Mouse (Mus musculus) cerebellum, adult 2 months (tissue): ENCODE data around the gene Plin4. TPM values are rescaled to one million over a fixed set of nuclear protein-coding genes. Genes with fewer than 3 reads are reported as not detected.
A peak's percentile ranks its signal among the peaks of the same experiment; 100 is the strongest.
"Not testable (repeated sequence)": the region's sequence is repeated elsewhere in the genome, so short reads cannot be mapped to it uniquely, and the experiment has no call there.

Experiments
- DNase-seq, 2 experiments: peaks; one replicate each; pipeline ENCODE4 v3.0.0; 2021
- H3K27ac ChIP-seq: fragments of 200-500 bp; 2 replicates; pipeline ENCODE4 v1.5.1; 2012; ENCODE audit warnings: low read length, control low read depth, inconsistent platforms; ENCODE audit not compliant: insufficient read depth
- H3K27me3 ChIP-seq: fragments of 200-500 bp; 2 replicates; pipeline ENCODE4 v1.6.1; 2012; ENCODE audit warnings: inconsistent platforms, mild to moderate bottlenecking, low read length, moderate library complexity; ENCODE audit not compliant: control insufficient read depth, insufficient read depth
- H3K4me1 ChIP-seq: fragments of 200-500 bp; 2 replicates; pipeline ENCODE4 v1.6.1; 2011; ENCODE audit warnings: low read length; ENCODE audit not compliant: control insufficient read depth, insufficient read depth
- H3K4me3 ChIP-seq: fragments of 200-500 bp; replicated peaks from 2 replicates; pipeline ENCODE3; 2011; ENCODE audit warnings: mild to moderate bottlenecking, low read depth, low read length, control low read depth; ENCODE audit not compliant: insufficient read depth
- CTCF ChIP-seq: fragments of 200-500 bp; IDR thresholded peaks from 2 replicates; pipeline ENCODE4 v1.5.1; 2011; ENCODE audit warnings: low read depth, mild to moderate bottlenecking, control low read depth, low read length, moderate library complexity, borderline replicate concordance; ENCODE audit not compliant: insufficient read depth
- POLR2A ChIP-seq: fragments of 200-500 bp; IDR thresholded peaks from 2 replicates; pipeline ENCODE4 v1.6.1; 2011; ENCODE audit warnings: low read length, control low read depth, borderline replicate concordance; ENCODE audit not compliant: insufficient read depth
- WGBS: fragments of 180-500 bp; shearing (Covaris S2); methylation state at CpG from one replicate; pipeline ENCODE4 v1.1.7; 2018; 5-methylcytosine and 5-hydroxymethylcytosine counted together
- polyA plus RNA-seq: library from polyadenylated mRNA; depleted of rRNA; stranded (reverse); fragments of >200 nt; gene quantifications from 2 replicates; pipeline ENCODE4 v1.2.3, GENCODE M21; 2012

Plin4 gene
- polyA plus RNA-seq, 1 experiment: 1.1 TPM

- Histone ChIP-seq H3K27me3 (no peaks in the 10 kb centered on the region), H3K4me1 (no peaks in the 10 kb centered on the region; the same call in 1 of the 2 replicates), H3K4me3 (no peak overlapping the region), H3K27ac (no peak overlapping the region)
- TF ChIP-seq POLR2A: no peak
- no peak for TF ChIP-seq CTCF
- WGBS: 63% methylated on average over 5 of the region's 5 CpGs
- no peak for DNase-seq
These were observed 37.4 kb downstream of the Plin4 start for GRCm38 (mm10) chr17:56072243-56072642.

GRCm38 (mm10) chr17:56071126-56071525, 38.5 kb downstream of the Plin4 start:
- TF ChIP-seq POLR2A: no peak
- TF ChIP-seq CTCF: no peak
- DNase-seq: no peak

DNA sequence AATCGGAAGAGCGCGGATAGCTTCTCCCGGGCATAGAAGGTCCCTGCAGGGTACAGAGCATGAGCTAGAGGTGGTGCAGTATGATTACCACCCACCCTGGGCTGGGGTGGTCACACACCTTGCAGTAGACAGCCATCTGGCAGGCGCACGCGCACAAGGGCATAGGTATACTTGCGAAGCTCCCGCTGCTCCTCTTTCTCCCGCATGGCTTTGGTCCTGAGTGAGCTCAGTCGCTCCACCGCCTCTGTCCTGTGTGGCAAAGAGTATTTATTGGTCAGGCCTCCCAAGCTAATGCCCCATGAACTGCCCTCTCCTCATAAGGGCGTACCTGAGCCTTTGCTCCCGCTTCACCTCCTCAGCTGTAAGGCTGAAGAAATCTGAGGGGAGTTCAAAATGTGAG, 40.5 kb downstream of the Plin4 start:
- WGBS: 92% methylated on average over 14 of the region's 14 CpGs
- no peak overlapping the region for H3K4me3 ChIP-seq
- no peaks in the 10 kb centered on the region for H3K27me3 ChIP-seq
- TF ChIP-seq POLR2A (no peak), CTCF (no peak)
- no peak overlapping the region for H3K27ac ChIP-seq
- no peak for DNase-seq
- no peaks in the 10 kb centered on the region; the same call in 1 of the 2 replicates for H3K4me1 ChIP-seq

More at GRCm38 (mm10) chr17:56071126-56071525, 38.5 kb downstream of the Plin4 start:
- no peak overlapping the region for H3K27ac ChIP-seq
- H3K4me1 ChIP-seq: no peaks in the 10 kb centered on the region; the same call in 1 of the 2 replicates
- H3K4me3 ChIP-seq: no peak overlapping the region
- H3K27me3 ChIP-seq: no peaks in the 10 kb centered on the region

- no peak for TF ChIP-seq POLR2A
- no peak for TF ChIP-seq CTCF
- H3K4me3 ChIP-seq: no peak overlapping the region
- no peaks in the 10 kb centered on the region for H3K4me1 ChIP-seq
- no peaks in the 10 kb centered on the region for H3K27me3 ChIP-seq
- H3K27ac ChIP-seq: no peak overlapping the region
- no peak for DNase-seq
These were observed 43.2 kb downstream of the Plin4 start for GRCm38 (mm10) chr17:56066451-56066850.

GRCm38 (mm10) chr17:56065715-56066114, 43.9 kb downstream of the Plin4 start:
- not testable (repeated sequence) for H3K27me3 ChIP-seq, H3K4me1 ChIP-seq, H3K4me3 ChIP-seq, H3K27ac ChIP-seq, DNase-seq
- WGBS: 74% methylated on average over 6 of the region's 6 CpGs

- 82% methylated on average over 7 of the region's 7 CpGs for WGBS
- DNase-seq: no peak
These were observed 47.5 kb downstream of the Plin4 start for GRCm38 (mm10) chr17:56062081-56062480.

GRCm38 (mm10) chr17:56057381-56058120, 52.1 kb downstream of the Plin4 start:
- no peaks in the 10 kb centered on the region for H3K27me3 ChIP-seq
- 17% methylated on average over 11 of the region's 11 CpGs for WGBS
- H3K4me1 ChIP-seq: peaks cover 17% of the 10 kb centered on the region
- peak overlapping the region; percentile 48 for H3K4me3 ChIP-seq
- H3K27ac ChIP-seq: peak overlapping the region; percentile 95
- peak; percentile 72 to 81 for DNase-seq
- TF ChIP-seq CTCF (peak; percentile 39; the same call in 1 of the 2 replicates), POLR2A (no peak)

More at GRCm38 (mm10) chr17:56062081-56062480, 47.5 kb downstream of the Plin4 start:
- H3K27ac ChIP-seq: no peak overlapping the region
- H3K27me3 ChIP-seq: no peaks in the 10 kb centered on the region
- H3K4me1 ChIP-seq: peaks cover 13% of the 10 kb centered on the region
- no peak overlapping the region for H3K4me3 ChIP-seq
- TF ChIP-seq CTCF (no peak), POLR2A (no peak)

DNA sequence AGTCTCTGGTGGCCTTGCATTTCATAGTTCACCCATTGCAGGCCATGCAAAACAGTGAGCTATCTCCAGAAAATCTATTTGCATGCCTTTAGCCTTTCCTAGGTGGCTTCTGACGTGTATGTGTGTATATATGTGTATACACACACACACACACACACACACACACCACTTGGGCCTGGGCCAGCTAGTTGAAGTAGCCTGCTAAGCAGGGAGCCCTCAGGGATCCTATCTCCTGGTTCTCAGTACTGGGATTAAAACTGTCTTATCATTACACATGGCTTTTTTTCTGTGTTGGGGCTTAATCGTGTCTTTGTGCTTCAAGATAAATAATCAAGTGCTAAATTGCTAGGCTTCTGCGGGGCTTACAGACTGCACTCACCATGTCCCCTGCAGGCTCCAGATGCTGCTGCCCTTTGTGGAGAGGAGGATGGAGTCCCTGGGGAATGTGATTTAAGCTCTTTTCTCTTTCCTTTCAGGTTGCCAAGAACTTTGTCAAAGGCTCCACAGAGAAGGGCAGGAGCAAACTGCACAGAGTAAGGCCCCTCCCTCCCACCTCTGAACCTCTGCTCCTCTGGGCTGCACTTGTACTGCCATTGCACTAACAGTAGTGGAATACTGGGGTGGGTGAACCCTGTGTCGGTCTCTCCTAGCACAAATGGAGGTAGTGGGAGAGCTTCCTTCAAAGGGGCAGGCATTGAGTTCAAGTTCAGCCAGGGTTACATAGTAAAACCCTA, 53.5 kb downstream of the Plin4 start:
- H3K27ac ChIP-seq: no peak overlapping the region
- peaks cover 17% of the 10 kb centered on the region for H3K4me1 ChIP-seq
- 58% methylated on average over 4 of the region's 4 CpGs for WGBS
- TF ChIP-seq POLR2A (no peak), CTCF (no peak)
- H3K27me3 ChIP-seq: no peaks in the 10 kb centered on the region
- DNase-seq: no peak
- H3K4me3 ChIP-seq: no peak overlapping the region
